Comparison of ENCODE assay signal across 10 mouse cellular contexts in the genomic region with DNA sequence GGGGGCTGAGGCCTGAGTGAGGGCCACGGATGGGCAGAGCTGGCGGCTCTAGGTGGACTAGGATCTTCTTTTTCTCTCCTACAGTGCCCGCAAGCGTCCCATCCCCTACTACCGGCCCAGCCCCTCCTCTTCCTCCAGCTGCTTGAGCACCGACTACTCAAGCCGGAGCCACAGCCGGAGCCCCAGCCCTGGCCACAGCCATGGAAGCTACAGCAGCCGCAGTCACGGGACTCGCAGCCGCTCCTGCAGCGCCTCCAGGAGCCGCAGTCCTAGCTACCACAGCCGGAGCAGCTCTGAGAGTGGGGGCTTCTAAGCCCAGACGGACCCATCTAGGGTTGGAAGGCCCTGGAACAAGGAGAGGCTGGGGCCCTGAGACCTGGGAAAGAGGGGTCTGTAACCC. TPM values are rescaled to one million over a fixed set of nuclear protein-coding genes. Genes with fewer than 3 reads are reported as not detected.
A peak's percentile ranks its signal among the peaks of the same experiment; 100 is the strongest.
DNase-seq lines count a peak whose midpoint lies in the region; ATAC-seq and TF ChIP-seq lines count a peak whose summit lies in the region.
"Had no signal": no experiment of that assay in that cellular context is flagged by ENCODE, and none has a peak within 500 bp of the region (broad histone marks: within the 10 kb centered on the region; RNA-seq: fewer than 3 reads in every experiment).

No protein-coding gene starts in this region.

- ATAC-seq in heart, embryonic 15.5 days (replicated peaks; ENCODE audit: insufficient number of reproducible peaks, insufficient read depth, low FRiP score, low read depth): peak; percentile 11; the same call in 1 of the 2 replicates
- ATAC-seq in common myeloid progenitor, adult 5-6 weeks (replicated peaks; ENCODE audit: low read depth, poor library complexity, severe bottlenecking): peak; percentile 49
- ATAC-seq in limb, embryonic 12.5 days (ENCODE audit: insufficient number of reproducible peaks, insufficient read depth, low FRiP score, low TSS enrichment, low read depth): no peak
- no peak for ATAC-seq in megakaryocyte-erythroid progenitor cell, adult 5-6 weeks (replicated peaks; ENCODE audit: low FRiP score, low TSS enrichment, poor library complexity, severe bottlenecking)

- peaks cover 49% of the 10 kb centered on the region for H3K27me3 ChIP-seq in heart, embryonic 15.5 days
- peaks cover 53% of the 10 kb centered on the region for H3K27me3 ChIP-seq in E14TG2a.4 (ENCODE audit: insufficient read depth, low read length)
- peaks cover 72% of the 10 kb centered on the region for H3K27me3 ChIP-seq in limb, embryonic 12.5 days

- no peak overlapping the region for H3K9ac ChIP-seq in heart, embryonic 15.5 days
- no peak overlapping the region; the same call in 1 of the 2 replicates for H3K9ac ChIP-seq in limb, embryonic 12.5 days (replicated peaks)

- H3K4me1 ChIP-seq in heart, embryonic 15.5 days (replicated peaks): peaks cover 29% of the 10 kb centered on the region
- H3K4me1 ChIP-seq in E14TG2a.4 (replicated peaks; ENCODE audit: low read depth, low read length): peaks cover 50% of the 10 kb centered on the region
- peaks cover 21% of the 10 kb centered on the region for H3K4me1 ChIP-seq in limb, embryonic 12.5 days (replicated peaks)

- H3K36me3 ChIP-seq in heart, embryonic 15.5 days: no peaks in the 10 kb centered on the region
- no peaks in the 10 kb centered on the region for H3K36me3 ChIP-seq in E14TG2a.4 (ENCODE audit: insufficient read depth, low read length)
- H3K36me3 ChIP-seq in limb, embryonic 12.5 days: no peaks in the 10 kb centered on the region

- TF ChIP-seq CTCF in E14TG2a.4 (conservative IDR thresholded peaks at IDR 0.05; ENCODE audit: low read length): no peak

- DNase-seq in heart, adult 18-20 months: no peak
- DNase-seq in right cerebral cortex, postnatal 36 days (ENCODE audit: low spot score in 2 of 2): no peak
- DNase-seq: liver; lung, postnatal 36 days; right cerebral cortex, postnatal 25 days had no signal

- peak overlapping the region; percentile 44; the same call in 1 of the 2 replicates for H3K4me2 ChIP-seq in heart, embryonic 15.5 days
- peak overlapping the region; percentile 38 for H3K4me2 ChIP-seq in limb, embryonic 12.5 days

- WGBS in heart, embryonic 15.5 days: 14% methylated on average over 15 of the region's 16 CpGs
- 16% methylated on average over 16 of the region's 16 CpGs for WGBS in limb, embryonic 12.5 days

- H3K4me3 ChIP-seq in heart, embryonic 15.5 days: 0 out of 2 replicates have a peak overlapping the region, but pooled peaks have one; percentile 4
- H3K4me3 ChIP-seq in E14TG2a.4 (replicated peaks; ENCODE audit: low read length): peak overlapping the region; percentile 48
- 0 out of 2 replicates have a peak overlapping the region, but pooled peaks have one; percentile 6 for H3K4me3 ChIP-seq in limb, embryonic 12.5 days (replicated peaks)

- H3K27ac ChIP-seq in heart, embryonic 15.5 days: no peak overlapping the region
- no peak overlapping the region for H3K27ac ChIP-seq in limb, embryonic 12.5 days

- no peaks in the 10 kb centered on the region for H3K9me3 ChIP-seq in heart, embryonic 15.5 days (replicated peaks)
- peaks cover 7% of the 10 kb centered on the region for H3K9me3 ChIP-seq in E14TG2a.4 (ENCODE audit: low read length)
- no peaks in the 10 kb centered on the region for H3K9me3 ChIP-seq in limb, embryonic 12.5 days

RNA-seq across cellular contexts. Expression of a gene that starts 14.7 kb away (rescaled TPM):
- 743 and 952 TPM in 2 replicates for polyA plus RNA-seq in heart, embryonic 15.5 days (2015; fragmentation: Nextera tagmentation; extraction: Ambion mirVana)
- 100 to 1,000 TPM; 501 to 698 TPM for total RNA-seq in heart, adult 18-20 months (2021)
- total RNA-seq in common myeloid progenitor, adult 5-6 weeks (2017): 0.46 and 1.4 TPM in 2 replicates
- 59.6 and 66.8 TPM in 2 replicates for polyA plus RNA-seq in limb, embryonic 12.5 days (2016; fragmentation: Nextera tagmentation; extraction: Ambion mirVana)
- total RNA-seq in megakaryocyte-erythroid progenitor cell, adult 5-6 weeks (2014; fragmentation: Nextera tagmentation): not detected in 2 replicates
- total RNA-seq in megakaryocyte-erythroid progenitor cell, adult 5-6 weeks (2017): not detected in 2 replicates

Comparison
In these comparisons a context has a peak if more than half of its experiments do, and no peak if none do; other contexts are left out.
1. ATAC-seq: peak in heart, embryonic 15.5 days (single experiment) and common myeloid progenitor, adult 5-6 weeks (single experiment); none in limb, embryonic 12.5 days (single experiment) and megakaryocyte-erythroid progenitor cell, adult 5-6 weeks (single experiment).
2. RNA of a gene that starts 14.7 kb away (total RNA-seq): 501 to 698 TPM in heart, adult 18-20 months; 0.46 to 1.4 TPM in common myeloid progenitor, adult 5-6 weeks and not detected in megakaryocyte-erythroid progenitor cell, adult 5-6 weeks; every median in the first group is over 100 times any median in the second.
3. Peak in every context shown above with its lines, with median percentiles within 50 percentile points of each other: H3K4me3 ChIP-seq.